Mouse (Mus musculus) CH12.LX (cell line): Measurements from ENCODE around the gene Foxp1. TPM values are rescaled to one million over a fixed set of nuclear protein-coding genes. Genes with fewer than 3 reads are reported as not detected.

ENCODE experiments used
- DNase-seq: peaks from one replicate; pipeline ENCODE4 v3.0.0-alpha.2; 2013; ENCODE audit errors: extremely low read depth
- H3K27ac ChIP-seq: 2 replicates; pipeline ENCODE4 v1.5.1; 2012; ENCODE audit warnings: low read depth, mild to moderate bottlenecking, control low read depth, moderate library complexity; ENCODE audit not compliant: insufficient read depth
- H3K27me3 ChIP-seq: replicated peaks from 2 replicates; pipeline ENCODE3; 2012; ENCODE audit warnings: inconsistent platforms
- H3K36me3 ChIP-seq, 2 experiments: replicated peaks in 1 of 2; 2 replicates each; pipeline versions ENCODE3 to v1.6.1; 2012; ENCODE audit warnings: inconsistent platforms in 1 of 2, low read length in 1 of 2, mild to moderate bottlenecking in 1 of 2, mixed read lengths in 1 of 2, moderate library complexity in 1 of 2; ENCODE audit not compliant: control insufficient read depth in 1 of 2, insufficient read depth in 1 of 2
- H3K4me1 ChIP-seq, 2 experiments: 2 replicates each; pipeline ENCODE4 v1.6.1; 2012; ENCODE audit warnings: inconsistent platforms in 1 of 2, moderate library complexity in 1 of 2; ENCODE audit not compliant: insufficient read depth in 2 of 2, control insufficient read depth in 1 of 2
- H3K4me2 ChIP-seq: 2 replicates; pipeline ENCODE4 v1.6.1; 2012; ENCODE audit warnings: low read depth, mild to moderate bottlenecking, control low read depth; ENCODE audit not compliant: poor library complexity, insufficient read depth, severe bottlenecking
- H3K4me3 ChIP-seq, 3 experiments: fragments of 150-350 bp in 1 of 3; sonication (generic) in 1 of 3; replicated peaks in 1 of 3; 2 replicates each; pipeline versions ENCODE3 to v1.5.1; 2011 to 2012; ENCODE audit warnings: low read depth in 2 of 3, low read length in 2 of 3, mild to moderate bottlenecking in 2 of 3, moderate library complexity in 2 of 3, control low read depth in 1 of 3, improper control_type of control experiment in 1 of 3, inconsistent platforms in 1 of 3, mixed read lengths in 1 of 3; ENCODE audit not compliant: poor library complexity in 1 of 3
- H3K79me2 ChIP-seq: replicated peaks from 2 replicates; pipeline ENCODE4 v1.6.1; 2012; ENCODE audit warnings: mild to moderate bottlenecking, moderate library complexity; ENCODE audit not compliant: control insufficient read depth, poor library complexity, insufficient read depth, severe bottlenecking; ENCODE audit errors: extremely low read depth
- H3K9ac ChIP-seq: 2 replicates; pipeline ENCODE4 v1.6.1; 2012; ENCODE audit warnings: low read depth, mild to moderate bottlenecking, control low read depth, moderate library complexity; ENCODE audit not compliant: insufficient read depth
- H3K9me3 ChIP-seq: replicated peaks from 2 replicates; pipeline ENCODE3; 2012; ENCODE audit warnings: low read length, inconsistent platforms, mixed read lengths
- BHLHE40 ChIP-seq: IDR thresholded peaks from 2 replicates; pipeline ENCODE4 v1.6.1; 2011; ENCODE audit warnings: mild to moderate bottlenecking, low read depth, low read length, improper control_type of control experiment
- CHD1 ChIP-seq: IDR thresholded peaks from 2 replicates; pipeline ENCODE4 v1.6.1; 2012; ENCODE audit warnings: low read depth, low read length, improper control_type of control experiment, inconsistent platforms
- ETS1 ChIP-seq: conservative IDR thresholded peaks from 2 replicates; pipeline ENCODE4 v1.6.1; 2012; ENCODE audit warnings: low read depth, mild to moderate bottlenecking, inconsistent platforms, low read length, improper control_type of control experiment, moderate library complexity
- JUN ChIP-seq: IDR thresholded peaks from 2 replicates; pipeline ENCODE4 v1.6.1; 2011; ENCODE audit warnings: low read depth, mild to moderate bottlenecking, low read length, improper control_type of control experiment, moderate library complexity; ENCODE audit not compliant: insufficient read depth
- MXI1 ChIP-seq: IDR thresholded peaks from 2 replicates; pipeline ENCODE4 v1.6.1; 2011; ENCODE audit warnings: mild to moderate bottlenecking, low read depth, low read length, improper control_type of control experiment
- NRF1 ChIP-seq: IDR thresholded peaks from 2 replicates; pipeline ENCODE4 v1.6.1; 2014; ENCODE audit warnings: low read depth, mild to moderate bottlenecking, inconsistent platforms, low read length, improper control_type of control experiment, moderate library complexity
- SIN3A ChIP-seq: IDR thresholded peaks from 2 replicates; pipeline ENCODE4 v1.6.1; 2012; ENCODE audit warnings: low read length, improper control_type of control experiment, inconsistent platforms
- TCF12 ChIP-seq: IDR thresholded peaks from 2 replicates; pipeline ENCODE4 v1.6.1; 2014; ENCODE audit warnings: low read depth, mild to moderate bottlenecking, inconsistent platforms, low read length, improper control_type of control experiment
- UBTF ChIP-seq: IDR thresholded peaks from 2 replicates; pipeline ENCODE4 v1.6.1; 2012; ENCODE audit warnings: low read depth, mild to moderate bottlenecking, inconsistent platforms, low read length, improper control_type of control experiment, moderate library complexity
- USF2 ChIP-seq: conservative IDR thresholded peaks from 2 replicates; pipeline ENCODE4 v1.6.1; 2011; ENCODE audit warnings: low read depth, low read length, improper control_type of control experiment
- ZC3H11A ChIP-seq: IDR thresholded peaks from 2 replicates; pipeline ENCODE4 v1.6.1; 2012; ENCODE audit warnings: low read depth, mild to moderate bottlenecking, inconsistent platforms, low read length, improper control_type of control experiment
- dilution Hi-C: fragments of 300-500 bp; cut with MboI; formaldehyde crosslinking; loops from 2 replicates; pipeline ENCODE4 v1.14.3; 2020; ENCODE audit warnings: low sequenced_read_pairs; ENCODE audit not compliant: extremely low pct_unique_long_range_greater_than_20kb, extremely low pct_ligation_motif_present
- in situ Hi-C: fragments of 300-500 bp; cut with MboI; formaldehyde crosslinking; loops from 3 replicates; pipeline ENCODE4 v1.14.3; 2019; ENCODE audit warnings: low sequenced_read_pairs, low pct_ligation_motif_present, low pct_unique_long_range_greater_than_20kb, mixed read lengths
- polyA plus RNA-seq: library from polyadenylated mRNA; unstranded; fragments of >175 nt; gene quantifications from 2 replicates; pipeline ENCODE4 v1.2.1, GENCODE M21; 2012; ENCODE audit warnings: low read depth; ENCODE audit not compliant: insufficient read length
- total RNA-seq, 2 experiments: library from RNA; depleted of rRNA; stranded (reverse); fragments of 300-350 nt in 1 of 2; fragments of >200 nt in 1 of 2; gene quantifications; 2 replicates each; pipeline ENCODE4 v1.2.3; 2012 to 2014

Gene Foxp1
- total and polyA plus RNA-seq, 3 experiments: 66.5 to 105 (median 87.4) TPM

GRCm38 (mm10) chr6:99521641-99522358 is 721 bp downstream of the Foxp1 start:
- Histone ChIP-seq H3K4me1 (peaks cover 0 to 5% of the 10 kb centered on the region in 2 experiments; a peak in 2 of 4 replicates), H3K4me3 (peak overlapping the region; percentile 60 to 81 (median 70)), H3K27ac (no peak overlapping the region)
- TF ChIP-seq USF2 (no peak), ETS1 (no peak), TCF12 (no peak), UBTF (0 out of 2 replicates have a peak, but pooled peaks have one; percentile 53), JUN (no peak)
- TF ChIP-seq, all 38 proteins: peak for 1
- in situ Hi-C loops: no loop called here
- DNase-seq: peak; percentile 44
- H3K36me3 ChIP-seq: no peaks in the 10 kb centered on the region
- H3K27me3 ChIP-seq: peaks cover 33% of the 10 kb centered on the region
- peak overlapping the region; percentile 65 for H3K9ac ChIP-seq
- no peaks in the 10 kb centered on the region for H3K79me2 ChIP-seq
- dilution Hi-C loops: no loop called here
- H3K9me3 ChIP-seq: no peaks in the 10 kb centered on the region
- peak overlapping the region; percentile 73 for H3K4me2 ChIP-seq

- peaks cover 0 to 5% of the 10 kb centered on the region in 2 experiments; a peak in 2 of 4 replicates for H3K4me1 ChIP-seq
- TF ChIP-seq SIN3A (no peak), CHD1 (no peak), MXI1 (0 out of 2 replicates have a peak, but pooled peaks have one; percentile 4), ZC3H11A (no peak), BHLHE40 (0 out of 2 replicates have a peak, but pooled peaks have one; percentile 5), NRF1 (0 out of 2 replicates have a peak, but pooled peaks have one; percentile 3)
- no peaks in the 10 kb centered on the region for H3K9me3 ChIP-seq
- H3K4me2 ChIP-seq: peak overlapping the region; percentile 73
- dilution Hi-C loops: no loop called here
- no peak overlapping the region for H3K27ac ChIP-seq
- in situ Hi-C loops: no loop called here
- H3K4me3 ChIP-seq: peak overlapping the region; percentile 60 to 81 (median 70)
- no peak for DNase-seq
- H3K27me3 ChIP-seq: peaks cover 33% of the 10 kb centered on the region
- no peaks in the 10 kb centered on the region for H3K36me3 ChIP-seq
- no peaks in the 10 kb centered on the region for H3K79me2 ChIP-seq
- peak overlapping the region; percentile 65 for H3K9ac ChIP-seq
These were observed 1.4 kb downstream of the Foxp1 start for GRCm38 (mm10) chr6:99521038-99521640.
